Mouse (Mus musculus): ENCODE results near the gene Mtrr.
"Not testable (repeated sequence)": the region's sequence is repeated elsewhere in the genome, so short reads cannot be mapped to it uniquely, and the experiment has no call there.

The Mtrr gene

DNA sequence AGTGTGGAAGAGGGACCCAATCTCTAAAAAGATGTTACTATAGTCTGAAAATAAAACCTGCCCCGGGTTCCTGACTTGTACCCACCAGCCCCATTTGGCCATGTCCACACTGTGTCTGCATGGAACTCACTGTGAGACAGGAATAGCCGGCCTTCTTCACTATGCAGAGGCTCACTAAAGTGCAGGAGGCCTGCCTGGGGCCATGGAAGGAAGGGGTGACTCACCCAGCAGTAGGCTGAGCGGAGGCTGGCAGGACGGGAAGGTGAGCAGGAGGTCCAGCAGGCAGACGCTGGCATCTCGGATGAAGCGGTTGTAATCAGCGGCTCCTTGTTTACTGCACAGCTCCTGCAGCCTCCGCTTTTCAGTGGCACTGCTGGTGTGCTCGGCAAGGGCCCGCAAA, 13.4 kb downstream of the Mtrr start:
- no peak for DNase-seq (ENCODE audit: low read depth)

DNA sequence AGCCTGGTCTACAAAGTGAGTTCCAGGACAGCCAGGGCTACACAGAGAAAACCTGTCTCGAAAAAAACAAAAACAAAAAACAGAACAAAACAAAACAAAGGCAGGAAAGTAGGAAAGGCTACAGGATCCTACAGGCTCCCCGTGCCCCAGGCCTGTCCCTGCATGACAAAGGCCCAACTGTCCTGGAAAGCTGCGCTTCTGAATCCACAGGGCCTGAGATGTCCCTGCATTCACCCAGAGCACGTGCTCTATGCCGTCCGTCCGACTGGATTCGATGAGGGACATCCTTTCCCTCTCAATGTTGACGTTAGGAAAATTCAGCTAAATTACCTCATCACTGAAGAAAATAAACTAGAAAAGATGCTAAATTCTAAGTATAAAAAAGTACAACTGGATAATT, 13.8 kb downstream of the Mtrr start:
- DNase-seq (ENCODE audit: low read depth): no peak

DNA sequence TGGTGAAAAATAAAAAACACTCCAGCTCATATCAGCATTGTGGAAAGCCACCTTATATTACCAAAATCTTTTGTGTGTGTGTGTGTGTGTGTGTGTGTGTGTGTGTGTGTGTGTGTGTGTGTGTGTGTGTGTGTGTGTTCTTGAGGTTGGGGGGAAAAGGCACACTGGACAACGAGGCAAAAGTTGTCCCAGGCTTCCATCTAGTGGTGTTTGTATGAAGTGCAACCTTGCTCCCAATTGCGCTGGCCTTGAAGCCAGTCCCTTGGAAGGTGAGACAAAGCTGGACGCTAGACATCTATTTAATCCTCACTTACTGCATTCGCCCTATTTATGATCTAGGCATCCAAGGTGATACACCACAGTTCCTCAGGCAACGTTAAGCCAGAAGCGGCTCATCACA, 28.6 kb downstream of the Mtrr start:
- not testable (repeated sequence) for DNase-seq (ENCODE audit: low read depth)
